Mouse (Mus musculus) stomach, postnatal 0 days (tissue): ENCODE data around the gene Scand1.

ENCODE experiments used
- CTCF ChIP-seq: IDR thresholded peaks from 2 replicates; pipeline ENCODE4 v1.5.1; 2016; ENCODE audit warnings: antibody characterized with exemption, low read depth, mild to moderate bottlenecking, moderate library complexity
- EP300 ChIP-seq: optimal IDR thresholded peaks from 2 replicates; pipeline ENCODE3; 2016; ENCODE audit warnings: antibody characterized with exemption

DNA sequence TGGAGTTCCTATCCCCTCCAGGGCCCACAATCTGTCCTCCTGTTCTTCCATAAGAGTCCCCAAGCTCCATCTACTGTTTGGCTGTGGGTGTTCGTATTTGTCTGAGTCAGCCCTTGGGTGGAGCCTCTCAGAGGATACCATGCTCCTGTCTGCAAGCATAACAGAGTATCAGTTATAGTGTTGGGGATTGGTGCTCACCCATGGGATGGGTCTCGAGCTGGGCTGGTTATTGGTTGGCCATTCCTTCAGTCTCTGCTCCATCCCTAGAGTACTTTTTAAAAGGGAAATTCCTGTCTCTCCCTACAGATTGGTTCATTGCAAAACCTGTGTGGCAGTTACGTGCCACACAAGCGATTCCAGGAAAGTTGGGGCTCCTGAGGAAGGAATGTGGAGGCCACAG lies 36.3 kb upstream of the Scand1 start:
- TF ChIP-seq CTCF, result no peak
- TF ChIP-seq EP300, result no peak
